Mouse (Mus musculus): ENCODE data around the gene Susd3. TPM values are rescaled to one million over a fixed set of nuclear protein-coding genes. Genes with fewer than 3 reads are reported as not detected.

Susd3 gene
- polyA plus RNA-seq, 1 experiment: 16.2 TPM

DNA sequence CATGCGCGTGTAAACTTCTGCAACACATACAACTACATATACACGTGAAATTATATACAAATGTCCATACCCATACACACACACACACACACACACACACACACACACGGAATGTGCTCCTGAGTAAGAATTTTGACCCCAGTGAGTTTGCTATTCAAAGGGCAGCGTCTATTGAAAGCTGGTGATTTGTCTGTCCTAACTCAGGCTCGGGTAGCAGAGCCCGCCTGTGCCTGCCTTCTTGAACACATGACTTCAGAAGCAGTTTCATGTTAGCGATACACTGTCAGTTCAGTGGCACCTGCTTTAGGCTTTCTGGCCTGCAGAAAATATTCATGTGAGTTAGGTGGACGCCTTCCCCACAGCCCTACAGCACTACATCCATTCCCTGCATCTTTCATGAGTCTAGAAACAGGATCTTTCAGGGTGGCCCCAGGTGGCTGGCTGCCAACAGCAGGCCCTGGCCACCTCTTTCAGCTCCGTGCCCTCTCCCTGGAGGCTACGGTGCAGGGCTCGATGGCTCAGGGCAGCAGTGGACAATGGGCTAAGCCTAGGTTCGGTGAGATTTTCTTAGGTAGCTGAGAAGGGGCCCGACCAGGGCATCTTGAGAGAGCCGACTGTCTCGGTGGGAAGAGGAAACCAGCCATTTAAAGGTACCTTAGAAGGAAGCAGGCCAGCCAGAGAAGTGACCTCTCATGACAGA is 56.2 kb downstream of the Susd3 start:
- WGBS: 68% methylated on average over 16 of the region's 16 CpGs
- Histone ChIP-seq H3K36me3 (ENCODE audit: control insufficient read depth, insufficient read depth, low read length) (no peaks in the 10 kb centered on the region), H3K27me3 (ENCODE audit: control insufficient read depth, insufficient read depth, low read length) (no peaks in the 10 kb centered on the region), H3K27ac (ENCODE audit: control insufficient read depth, insufficient read depth, low read length) (no peak overlapping the region), H3K4me3 (ENCODE audit: control insufficient read depth, insufficient read depth, low read length) (no peak overlapping the region), H3K4me1 (replicated peaks; ENCODE audit: control insufficient read depth, insufficient read depth, low read length) (peaks cover 15% of the 10 kb centered on the region)
- no peak for DNase-seq
- no peak for TF ChIP-seq CTCF (IDR thresholded peaks at IDR 0.05; ENCODE audit: borderline replicate concordance, control insufficient read depth, extremely low read depth, insufficient read depth, low read length, poor library complexity)

DNA sequence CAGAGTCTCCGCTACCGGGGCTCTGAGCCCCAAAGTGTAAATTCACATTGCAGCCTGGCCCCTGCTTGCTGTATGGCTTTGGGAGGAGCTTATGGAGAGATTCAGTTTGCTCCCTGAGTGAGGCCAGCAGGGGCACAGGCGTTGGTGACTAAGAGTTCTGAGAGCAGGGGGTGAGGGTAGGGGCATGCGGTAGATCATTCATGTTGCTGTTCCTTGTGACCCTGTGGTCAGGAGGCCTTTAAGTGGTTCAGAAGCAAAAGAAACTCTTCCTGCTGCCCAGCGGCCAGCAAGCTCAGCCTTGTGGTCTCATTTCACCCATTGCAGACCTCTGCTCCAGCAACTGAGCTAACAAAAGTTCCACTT is 56.9 kb downstream of the Susd3 start:
- no peaks in the 10 kb centered on the region for H3K27me3 ChIP-seq (ENCODE audit: control insufficient read depth, insufficient read depth, low read length)
- peaks cover 14% of the 10 kb centered on the region for H3K4me1 ChIP-seq (replicated peaks; ENCODE audit: control insufficient read depth, insufficient read depth, low read length)
- H3K4me3 ChIP-seq (ENCODE audit: control insufficient read depth, insufficient read depth, low read length): no peak overlapping the region
- H3K27ac ChIP-seq (ENCODE audit: control insufficient read depth, insufficient read depth, low read length): no peak overlapping the region
- DNase-seq: no peak
- no peaks in the 10 kb centered on the region for H3K36me3 ChIP-seq (ENCODE audit: control insufficient read depth, insufficient read depth, low read length)
- WGBS: 60% methylated on average over 5 of the region's 5 CpGs
- TF ChIP-seq POLR2A (IDR thresholded peaks at IDR 0.05; ENCODE audit: control insufficient read depth, extremely low read depth, insufficient read depth, low read length, poor library complexity): no peak
- no peak for TF ChIP-seq CTCF (IDR thresholded peaks at IDR 0.05; ENCODE audit: borderline replicate concordance, control insufficient read depth, extremely low read depth, insufficient read depth, low read length, poor library complexity)

DNA sequence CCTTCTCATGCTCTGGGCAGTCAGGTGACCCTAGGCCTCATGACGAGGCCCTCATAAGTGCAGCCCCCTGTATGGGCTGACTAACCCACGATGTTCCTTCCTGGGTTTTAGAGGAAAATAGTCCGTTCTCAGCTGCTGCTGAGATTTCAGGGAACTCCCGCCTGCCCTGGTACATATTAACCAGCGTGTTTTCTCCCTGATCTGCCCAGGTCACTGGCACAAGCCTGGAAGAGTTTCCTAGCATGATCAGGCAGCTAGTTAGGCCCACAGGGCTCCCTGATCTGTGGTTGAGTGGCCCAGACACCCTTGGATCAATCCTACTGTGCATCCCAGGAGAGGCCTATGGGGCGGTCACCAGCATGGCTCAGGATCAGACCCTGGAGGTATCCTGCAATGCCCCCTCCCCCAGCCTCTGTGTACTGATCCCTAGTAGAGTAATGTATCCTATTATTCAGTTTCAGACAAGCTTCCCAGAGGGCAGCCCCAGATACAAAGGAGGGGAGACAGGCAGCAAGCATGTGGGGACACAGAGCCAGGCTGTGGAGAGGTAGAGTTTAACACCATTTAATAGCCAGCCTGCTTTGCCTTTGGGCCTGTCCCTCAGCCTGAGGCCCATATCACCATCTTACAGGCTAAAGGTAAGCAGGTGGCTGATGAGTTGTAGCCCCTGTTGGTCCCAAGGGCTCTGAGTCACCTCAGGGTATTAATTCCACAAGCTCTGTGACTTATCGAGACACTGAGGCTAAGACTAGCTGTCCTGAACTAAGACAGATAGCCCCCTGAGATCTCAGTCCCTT is 57.4 kb downstream of the Susd3 start:
- TF ChIP-seq CTCF (IDR thresholded peaks at IDR 0.05; ENCODE audit: borderline replicate concordance, control insufficient read depth, extremely low read depth, insufficient read depth, low read length, poor library complexity): no peak
- no peak for TF ChIP-seq POLR2A (IDR thresholded peaks at IDR 0.05; ENCODE audit: control insufficient read depth, extremely low read depth, insufficient read depth, low read length, poor library complexity)
- no peak overlapping the region for H3K27ac ChIP-seq (ENCODE audit: control insufficient read depth, insufficient read depth, low read length)
- DNase-seq: no peak
- peaks cover 17% of the 10 kb centered on the region for H3K4me1 ChIP-seq (replicated peaks; ENCODE audit: control insufficient read depth, insufficient read depth, low read length)
- H3K27me3 ChIP-seq (ENCODE audit: control insufficient read depth, insufficient read depth, low read length): no peaks in the 10 kb centered on the region
- 79% methylated on average over 7 of the region's 7 CpGs for WGBS
- H3K36me3 ChIP-seq (ENCODE audit: control insufficient read depth, insufficient read depth, low read length): no peaks in the 10 kb centered on the region
- H3K4me3 ChIP-seq (ENCODE audit: control insufficient read depth, insufficient read depth, low read length): no peak overlapping the region

DNA sequence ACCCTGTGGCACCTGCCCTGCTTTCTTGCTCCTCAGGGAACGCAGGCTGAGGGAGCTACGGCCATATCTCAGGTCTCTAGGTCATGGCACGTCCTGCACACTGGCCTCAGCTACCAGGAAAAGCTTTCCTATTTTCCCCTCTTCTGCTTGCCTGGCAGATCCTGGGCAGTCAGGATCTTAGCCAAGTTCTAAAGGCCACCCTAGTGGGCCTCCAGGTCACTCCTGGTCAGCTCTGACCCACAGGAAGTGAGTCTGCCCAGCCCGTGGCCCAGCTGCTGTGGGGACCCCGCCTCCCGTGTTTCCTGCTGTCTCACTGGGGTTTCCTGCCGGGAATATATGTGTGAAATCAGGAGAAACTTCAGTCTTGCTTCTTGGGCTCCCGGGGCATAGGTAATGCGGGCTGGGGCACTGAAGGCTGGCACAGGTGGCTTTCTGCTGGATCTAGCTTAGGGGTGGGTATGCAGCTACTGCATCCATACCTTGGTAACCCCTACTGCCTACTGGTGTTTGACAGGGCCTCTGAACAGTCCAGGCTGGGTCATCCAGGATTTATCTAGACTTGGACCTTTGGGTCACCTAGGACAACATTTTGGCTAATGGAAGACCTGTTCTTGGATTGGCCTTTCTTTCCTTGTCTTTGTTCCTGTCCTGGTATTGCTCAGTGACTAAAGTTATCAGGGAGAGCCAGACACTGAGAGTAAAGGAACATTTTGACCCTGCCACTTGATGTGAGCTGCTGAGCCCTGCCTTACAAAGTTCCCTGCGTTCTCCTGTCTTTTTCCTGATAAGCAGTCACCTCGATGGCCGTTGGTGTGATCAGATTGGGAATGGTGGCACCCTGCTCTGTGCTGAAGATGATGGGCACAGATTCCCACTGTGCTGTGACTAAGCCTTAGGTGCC is 58.3 kb downstream of the Susd3 start:
- Histone ChIP-seq H3K4me3 (ENCODE audit: control insufficient read depth, insufficient read depth, low read length) (no peak overlapping the region), H3K36me3 (ENCODE audit: control insufficient read depth, insufficient read depth, low read length) (no peaks in the 10 kb centered on the region), H3K4me1 (replicated peaks; ENCODE audit: control insufficient read depth, insufficient read depth, low read length) (peaks cover 17% of the 10 kb centered on the region), H3K27ac (ENCODE audit: control insufficient read depth, insufficient read depth, low read length) (no peak overlapping the region), H3K27me3 (ENCODE audit: control insufficient read depth, insufficient read depth, low read length) (no peaks in the 10 kb centered on the region)
- 79% methylated on average over 12 of the region's 12 CpGs for WGBS
- no peak for DNase-seq
- TF ChIP-seq CTCF (IDR thresholded peaks at IDR 0.05; ENCODE audit: borderline replicate concordance, control insufficient read depth, extremely low read depth, insufficient read depth, low read length, poor library complexity): no peak
- no peak for TF ChIP-seq POLR2A (IDR thresholded peaks at IDR 0.05; ENCODE audit: control insufficient read depth, extremely low read depth, insufficient read depth, low read length, poor library complexity)

DNA sequence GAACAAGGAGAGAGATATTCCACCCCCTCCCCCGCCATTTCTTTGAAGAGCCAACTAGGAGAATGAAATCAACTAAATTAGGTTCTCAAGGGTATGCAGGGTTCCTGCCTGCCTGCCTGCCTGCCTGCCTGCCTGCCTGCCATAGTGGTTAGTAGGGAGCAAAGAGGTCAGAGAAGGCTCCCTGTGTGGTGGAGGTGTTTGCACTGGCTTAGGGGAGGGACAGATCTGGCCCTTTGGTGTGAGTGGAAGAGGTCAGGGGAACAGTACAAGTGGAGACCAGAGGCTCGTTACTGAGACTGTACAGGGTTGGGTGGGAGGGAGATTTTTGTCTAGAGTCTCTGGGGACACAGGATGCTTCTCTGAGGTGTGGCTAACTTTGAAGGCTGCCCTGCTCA is 59.5 kb downstream of the Susd3 start:
- no peak for TF ChIP-seq POLR2A (IDR thresholded peaks at IDR 0.05; ENCODE audit: control insufficient read depth, extremely low read depth, insufficient read depth, low read length, poor library complexity)
- Histone ChIP-seq H3K4me1 (replicated peaks; ENCODE audit: control insufficient read depth, insufficient read depth, low read length) (peaks cover 17% of the 10 kb centered on the region), H3K27ac (ENCODE audit: control insufficient read depth, insufficient read depth, low read length) (no peak overlapping the region), H3K36me3 (ENCODE audit: control insufficient read depth, insufficient read depth, low read length) (no peaks in the 10 kb centered on the region), H3K4me3 (ENCODE audit: control insufficient read depth, insufficient read depth, low read length) (no peak overlapping the region), H3K27me3 (ENCODE audit: control insufficient read depth, insufficient read depth, low read length) (no peaks in the 10 kb centered on the region)
- 68% methylated on average over 2 of the region's 2 CpGs for WGBS
- no peak for DNase-seq

DNA sequence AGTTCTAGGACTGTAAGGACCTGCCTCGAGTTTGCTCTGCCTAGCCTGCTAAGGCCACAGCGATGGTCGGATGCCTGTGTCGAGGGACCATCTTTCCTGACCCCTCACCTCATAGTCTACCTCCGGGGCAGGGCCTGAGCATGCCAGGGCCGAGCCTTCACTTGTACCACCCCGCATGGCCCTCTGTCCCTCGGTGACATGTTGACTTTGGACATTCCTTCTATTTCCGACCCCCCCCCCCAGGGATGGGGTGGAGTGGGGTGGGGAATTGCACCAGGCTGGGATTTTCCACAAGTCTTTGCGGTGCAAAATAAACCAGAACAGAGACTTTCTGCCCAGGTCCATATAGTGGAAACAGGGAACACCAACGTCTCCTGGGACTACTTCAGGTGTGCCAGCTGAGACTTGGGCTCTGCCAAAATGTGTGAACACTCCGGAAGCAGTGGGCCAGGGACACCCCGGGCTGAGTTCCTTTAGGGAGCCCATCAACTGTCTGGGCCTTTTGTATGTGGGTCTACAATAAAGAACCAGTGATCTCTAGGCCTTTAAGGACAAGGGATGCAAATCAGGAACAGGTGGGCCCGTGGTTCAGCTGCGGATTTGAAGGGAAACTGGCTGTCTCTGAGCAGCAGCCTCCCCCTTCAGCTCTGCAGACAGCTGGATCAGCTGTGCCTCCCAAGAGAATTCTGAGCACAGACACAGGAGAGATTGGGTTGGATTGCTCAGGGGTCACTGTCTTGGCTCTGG is 60.1 kb downstream of the Susd3 start:
- H3K27ac ChIP-seq (ENCODE audit: control insufficient read depth, insufficient read depth, low read length): no peak overlapping the region

More for the DNA sequence above, 60.1 kb downstream of the Susd3 start:
- H3K4me3 ChIP-seq (ENCODE audit: control insufficient read depth, insufficient read depth, low read length): peak overlapping the region; percentile 95
- H3K36me3 ChIP-seq (ENCODE audit: control insufficient read depth, insufficient read depth, low read length): no peaks in the 10 kb centered on the region
- H3K4me1 ChIP-seq (replicated peaks; ENCODE audit: control insufficient read depth, insufficient read depth, low read length): peaks cover 17% of the 10 kb centered on the region
- DNase-seq: no peak
- WGBS: 18% methylated on average over 15 of the region's 15 CpGs
- no peaks in the 10 kb centered on the region for H3K27me3 ChIP-seq (ENCODE audit: control insufficient read depth, insufficient read depth, low read length)
- TF ChIP-seq POLR2A (IDR thresholded peaks at IDR 0.05; ENCODE audit: control insufficient read depth, extremely low read depth, insufficient read depth, low read length, poor library complexity) (no peak), CTCF (IDR thresholded peaks at IDR 0.05; ENCODE audit: borderline replicate concordance, control insufficient read depth, extremely low read depth, insufficient read depth, low read length, poor library complexity) (no peak)
